Mouse (Mus musculus) adrenal gland, postnatal 14 days (tissue): ENCODE results near the gene Hnrnpm. TPM values are rescaled to one million over a fixed set of nuclear protein-coding genes. Genes with fewer than 3 reads are reported as not detected.
"Not testable (repeated sequence)": the region's sequence is repeated elsewhere in the genome, so short reads cannot be mapped to it uniquely, and the experiment has no call there.

Experiments
- DNase-seq: peaks from one replicate; pipeline ENCODE4 v3.0.0; 2021; ENCODE audit warnings: mixed read lengths
- long read RNA-seq, 2 experiments: library from polyadenylated mRNA; stranded (forward); transcript quantifications; one replicate each; pipeline ENCODE4 v2.0.0; 2021
- total RNA-seq: library from RNA; stranded (reverse); gene quantifications from 2 replicates; pipeline ENCODE4 v1.2.3, GENCODE M21; 2021

The Hnrnpm gene
- 224 and 229 TPM in 2 replicates for total RNA-seq
- long read RNA-seq, experiment 1, partial matches to known transcripts = 39 of 50 reads
- long read RNA-seq, experiment 1, other reads (novel, unspliced or antisense) = 10 of 50 reads
- long read RNA-seq, experiment 2, partial matches to known transcripts = 36 of 42 reads
- long read RNA-seq, experiment 2, other reads (novel, unspliced or antisense) = 4 of 42 reads

DNA sequence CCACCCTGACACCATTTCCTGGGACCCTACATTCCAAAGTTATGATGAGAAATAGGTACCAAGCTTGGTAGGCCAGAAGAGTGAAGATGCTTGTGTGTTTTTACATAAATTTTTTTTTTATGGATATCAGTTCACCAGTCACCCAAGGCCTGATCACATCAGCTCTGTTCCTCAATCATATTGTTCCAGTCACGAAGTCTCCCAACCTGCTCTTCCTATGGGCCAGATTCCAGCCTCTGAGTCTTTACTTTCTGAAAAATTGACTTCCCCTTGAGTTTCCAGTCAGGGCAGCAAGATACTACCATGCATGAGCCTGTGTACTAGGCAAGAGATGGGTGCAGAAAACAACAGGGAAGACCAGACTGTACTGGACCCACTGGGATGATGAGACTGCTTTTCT lies at the start of gene Hnrnpm:
Gene Hnrnpm (minus strand): TSS at position 101 of the 400 bp plus-strand sequence.
- no peak for DNase-seq

DNA sequence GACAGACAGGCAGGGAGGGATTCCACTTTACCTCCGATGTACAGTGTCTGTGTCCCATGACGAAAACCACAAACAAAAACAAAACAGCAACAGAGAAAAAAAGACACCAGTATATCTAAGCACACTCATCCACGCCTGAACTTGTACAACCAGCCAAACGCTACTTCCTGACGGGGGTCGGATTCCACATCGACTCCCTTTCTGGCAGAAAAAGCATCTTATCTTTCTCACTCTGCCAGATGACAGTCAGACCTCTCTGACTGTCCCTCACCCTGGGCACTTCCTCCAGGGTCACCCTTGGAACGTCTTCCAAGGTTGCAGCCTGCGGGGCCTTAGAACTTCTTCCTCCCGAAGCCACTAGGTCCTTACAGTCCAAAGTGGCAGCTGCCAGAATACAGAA lies 46.9 kb upstream of the Hnrnpm start:
- not testable (repeated sequence) for DNase-seq

DNA sequence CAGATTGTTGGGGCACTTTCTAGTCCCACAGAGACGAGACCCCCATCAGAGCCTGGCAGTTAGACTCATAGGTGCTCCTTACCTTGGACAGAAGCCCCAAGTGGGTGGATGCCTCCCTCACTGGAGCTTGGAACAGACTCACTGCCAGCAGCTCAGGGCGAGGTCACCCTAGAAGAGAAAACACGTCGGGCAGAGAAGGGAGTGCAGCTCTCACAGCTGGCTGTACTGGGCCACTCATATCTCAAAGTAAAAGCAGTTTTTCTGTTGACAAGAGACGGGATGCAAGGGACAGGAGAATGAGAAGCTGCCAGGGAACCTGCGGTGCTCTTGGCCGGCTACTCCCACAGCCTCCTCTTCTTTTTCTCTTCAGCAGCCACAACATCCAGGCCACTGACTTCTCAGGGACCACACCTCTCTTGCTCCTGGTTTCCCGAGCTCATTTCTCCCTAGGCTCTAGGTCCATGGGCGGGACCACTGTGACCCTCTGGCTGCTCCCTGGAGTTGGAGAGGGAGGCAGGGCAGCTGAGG lies 46.0 kb upstream of the Hnrnpm start:
- DNase-seq = not testable (repeated sequence)

DNA sequence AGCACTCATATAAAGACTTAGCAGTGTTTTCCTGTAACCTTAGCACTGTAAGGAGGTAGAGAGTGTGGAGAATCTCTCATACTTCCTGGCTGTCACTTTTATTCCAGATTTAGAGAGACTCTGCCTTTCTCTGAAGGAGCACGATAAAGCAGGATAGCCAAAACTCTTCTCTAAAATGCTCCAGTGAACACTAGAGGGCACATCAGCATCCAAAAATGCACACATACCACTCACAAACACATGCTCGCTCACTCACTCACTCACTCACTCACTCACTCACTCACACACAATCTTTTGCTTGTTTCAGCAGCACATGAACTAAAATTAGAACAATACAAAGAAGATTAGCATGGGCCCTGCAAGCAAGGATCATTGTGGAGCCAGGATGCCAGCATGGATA lies 42.6 kb upstream of the Hnrnpm start:
- DNase-seq = no peak

DNA sequence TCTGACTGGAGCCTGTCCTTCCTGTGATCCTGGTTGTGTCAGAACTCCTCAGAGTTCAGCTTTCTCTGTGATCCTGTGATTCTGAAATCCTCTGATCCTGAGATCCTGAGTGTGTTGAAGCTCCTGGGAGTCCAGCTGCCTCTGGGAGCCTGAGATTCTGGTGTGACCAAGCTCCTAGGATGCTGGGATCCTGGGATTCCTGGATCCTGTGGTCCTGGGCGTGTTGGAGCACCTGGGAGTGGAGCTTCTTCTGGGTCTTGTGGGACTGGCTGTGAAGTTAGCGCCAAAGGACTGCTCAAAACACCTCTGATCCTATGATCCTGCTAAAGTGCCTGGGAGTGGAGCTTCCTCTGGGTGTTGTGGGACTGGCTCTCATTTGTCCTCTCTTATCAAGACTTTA lies 41.7 kb upstream of the Hnrnpm start:
- no peak for DNase-seq

DNA sequence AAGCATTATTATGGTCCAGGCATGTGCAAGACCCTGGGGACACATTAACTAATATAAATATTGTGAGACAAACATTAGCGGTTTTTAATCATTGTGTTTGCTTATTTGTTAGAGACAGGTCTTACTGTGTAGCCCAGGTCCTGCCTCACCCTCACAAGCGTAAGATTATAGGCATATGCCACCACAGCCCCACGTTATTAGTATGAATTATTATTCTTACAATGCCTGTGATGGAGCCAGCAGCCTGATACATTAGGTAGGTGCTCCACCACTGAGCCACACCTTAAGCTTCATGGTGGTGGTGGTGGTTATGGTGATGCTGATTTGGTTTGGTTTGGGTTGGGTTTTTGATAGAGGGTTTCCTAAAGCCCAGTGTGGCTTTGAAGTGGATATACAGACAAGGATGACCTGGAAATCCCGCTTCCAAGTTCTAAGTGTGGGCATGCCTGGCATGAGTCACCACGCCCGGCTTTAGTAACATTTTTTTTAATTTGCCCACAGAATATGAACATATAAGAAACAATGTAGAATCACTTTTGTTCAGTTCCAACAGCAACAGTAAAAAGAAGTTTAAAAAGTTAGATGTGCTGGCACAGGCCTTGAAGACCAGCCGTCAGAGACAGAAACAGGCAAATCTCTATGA lies 33.2 kb upstream of the Hnrnpm start:
- no peak for DNase-seq

DNA sequence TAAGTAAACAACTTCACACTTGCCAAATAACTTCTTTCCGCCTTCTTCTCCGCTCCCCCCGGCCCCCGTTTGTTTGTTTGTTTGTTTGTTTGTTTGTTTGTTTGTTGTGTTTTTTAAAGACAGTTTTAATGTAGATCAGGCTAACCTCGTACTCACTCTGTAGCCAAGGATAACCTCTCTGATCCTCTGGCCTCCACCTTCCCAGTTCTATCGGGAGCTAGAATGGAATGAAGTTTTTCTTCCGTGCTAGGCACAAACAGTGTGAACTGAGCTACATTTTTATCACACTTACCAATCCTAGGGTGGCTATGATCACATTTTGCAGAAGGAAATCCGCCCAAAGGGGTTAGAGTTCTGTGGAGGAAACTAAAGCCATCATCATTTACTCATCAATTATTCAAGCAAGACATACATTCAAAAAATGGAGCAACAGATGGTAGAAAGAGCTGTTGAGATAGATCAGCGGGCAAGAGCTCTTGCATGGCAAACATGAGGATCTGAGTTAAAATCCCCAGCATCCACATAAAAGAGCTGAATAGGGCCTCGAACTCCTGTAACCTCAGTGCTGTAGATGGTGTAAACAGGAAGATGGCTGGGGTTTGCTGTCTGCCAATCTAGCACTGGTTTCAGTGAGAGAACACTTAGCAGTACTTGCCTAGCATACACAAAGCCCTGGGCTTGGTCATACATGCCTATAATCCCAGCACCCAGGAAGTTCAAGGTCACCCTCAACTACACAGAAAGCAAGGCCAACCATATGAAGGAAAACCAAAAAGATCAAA lies 32.5 kb upstream of the Hnrnpm start:
- no peak for DNase-seq

DNA sequence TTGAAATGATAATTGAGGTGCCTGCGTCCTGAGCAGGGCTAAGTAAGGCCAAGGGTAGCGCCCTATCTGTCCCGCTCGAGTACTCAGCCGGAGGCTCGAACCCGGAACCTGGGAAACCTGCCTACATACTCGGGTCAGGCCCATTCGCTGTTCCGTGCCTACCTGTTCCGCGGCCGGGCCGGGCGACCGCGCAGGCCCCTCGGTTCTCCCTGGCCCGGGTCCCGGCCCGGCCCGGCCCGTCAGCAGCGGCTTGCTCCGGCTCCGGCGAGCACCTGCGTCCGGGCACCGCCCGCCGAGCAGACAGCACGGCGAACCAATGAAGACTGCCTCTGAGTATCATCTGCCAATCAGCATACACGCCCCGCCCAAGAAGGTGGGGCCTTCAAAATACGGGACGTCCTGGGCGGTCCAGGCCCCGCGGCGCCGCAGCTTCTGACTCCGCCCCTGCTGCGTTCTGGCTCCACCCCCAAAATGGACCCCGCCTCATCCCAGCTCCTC lies 31.8 kb upstream of the Hnrnpm start, which contains the start of gene March2:
Gene March2 (minus strand): TSS at position 287 of the 498 bp plus-strand sequence.
- DNase-seq = peak; percentile 99

DNA sequence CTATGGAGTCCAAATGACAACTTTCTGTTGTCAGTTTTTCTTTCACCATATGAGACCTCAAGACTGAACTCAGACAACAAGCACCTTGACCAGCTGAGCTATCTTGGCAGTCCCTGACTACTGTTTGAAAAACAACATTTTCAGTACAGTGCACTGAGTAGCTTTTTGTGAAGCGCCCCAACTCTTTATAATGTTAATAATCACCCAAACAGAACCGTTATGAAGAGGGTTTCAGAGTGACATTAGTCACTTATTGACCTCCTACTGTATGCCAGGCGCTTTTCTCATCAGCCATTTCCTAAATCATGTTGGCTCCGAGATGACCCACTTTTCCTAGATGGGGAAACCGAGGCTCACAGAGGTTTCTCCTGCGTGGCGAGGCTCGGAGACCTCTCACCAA lies 31.3 kb upstream of the Hnrnpm start:
- no peak for DNase-seq

DNA sequence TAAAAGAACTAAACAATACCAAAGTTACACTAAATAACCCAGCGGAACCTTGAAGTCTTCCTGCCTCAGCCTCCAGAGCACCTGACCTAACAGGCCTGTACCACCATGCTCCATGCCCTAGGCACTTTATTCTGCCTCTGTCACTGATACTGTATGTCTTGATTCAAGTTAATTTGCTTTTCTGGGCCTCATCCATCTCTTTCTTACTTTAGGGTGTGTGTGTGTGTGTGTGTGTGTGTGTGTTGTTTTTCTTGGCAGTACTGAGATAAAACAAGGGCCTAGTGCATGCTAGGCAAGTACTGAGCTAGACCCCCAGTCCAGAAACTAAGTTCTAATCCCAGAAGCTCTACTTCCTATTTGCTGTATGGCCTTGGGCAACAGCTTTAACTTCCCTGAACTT lies 30.6 kb upstream of the Hnrnpm start:
- no peak for DNase-seq

DNA sequence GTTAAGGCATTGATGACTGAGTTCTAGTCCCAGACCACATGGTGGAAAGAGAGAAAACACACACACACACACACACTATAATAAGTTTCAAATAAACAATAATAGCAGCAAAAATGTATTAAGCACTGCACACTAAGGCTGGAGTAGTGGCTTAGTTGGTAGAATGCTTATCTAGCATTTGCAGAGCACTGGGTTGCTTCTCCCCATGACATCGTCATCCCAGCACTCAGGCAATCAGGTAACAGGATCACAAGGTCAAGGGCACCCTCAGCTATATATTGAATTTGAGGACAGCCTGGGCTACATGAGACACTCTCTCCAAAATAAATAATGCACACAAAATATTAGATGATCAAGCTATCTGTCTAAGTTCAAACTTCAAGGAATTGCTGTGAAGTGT lies 28.1 kb upstream of the Hnrnpm start:
- DNase-seq = no peak

DNA sequence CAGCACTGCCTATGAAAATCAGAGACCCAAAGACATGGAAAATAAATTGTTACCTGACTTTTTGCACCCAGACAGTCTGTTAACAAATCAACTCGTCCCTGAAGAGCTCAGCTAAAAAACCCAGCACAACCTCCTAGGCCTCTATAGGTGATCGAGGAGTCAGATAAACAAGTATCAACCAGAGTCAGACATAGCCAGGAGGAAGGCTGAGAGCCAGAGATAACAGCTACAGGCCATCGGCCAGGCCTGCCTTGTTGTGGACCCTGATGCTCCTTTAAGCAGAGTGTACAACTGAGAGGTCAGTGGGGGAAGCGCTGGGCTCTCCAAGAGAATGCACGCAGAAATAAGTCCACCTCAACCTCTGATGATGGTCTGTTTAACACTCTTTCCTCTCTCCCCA lies 26.6 kb upstream of the Hnrnpm start:
- no peak for DNase-seq

DNA sequence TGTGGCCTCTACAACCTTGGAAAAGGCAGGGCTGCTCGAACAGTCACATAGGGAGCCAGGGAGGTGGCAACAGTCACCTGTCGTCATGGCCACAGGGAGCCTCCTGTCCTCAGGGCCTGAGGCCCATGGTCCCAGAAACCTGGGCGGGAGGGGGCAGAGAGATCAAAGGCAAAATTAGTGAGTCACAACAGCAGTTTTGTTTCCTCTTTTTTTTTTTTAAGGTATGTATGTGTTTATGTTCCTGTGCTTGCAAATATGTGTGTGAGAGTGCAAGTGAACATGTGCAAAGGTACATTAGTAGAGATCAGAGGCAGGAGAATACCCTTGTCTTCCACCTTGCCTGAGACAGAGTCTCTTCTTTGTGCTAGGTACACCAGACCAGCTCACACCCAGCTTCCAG lies 23.2 kb upstream of the Hnrnpm start:
- DNase-seq = no peak

DNA sequence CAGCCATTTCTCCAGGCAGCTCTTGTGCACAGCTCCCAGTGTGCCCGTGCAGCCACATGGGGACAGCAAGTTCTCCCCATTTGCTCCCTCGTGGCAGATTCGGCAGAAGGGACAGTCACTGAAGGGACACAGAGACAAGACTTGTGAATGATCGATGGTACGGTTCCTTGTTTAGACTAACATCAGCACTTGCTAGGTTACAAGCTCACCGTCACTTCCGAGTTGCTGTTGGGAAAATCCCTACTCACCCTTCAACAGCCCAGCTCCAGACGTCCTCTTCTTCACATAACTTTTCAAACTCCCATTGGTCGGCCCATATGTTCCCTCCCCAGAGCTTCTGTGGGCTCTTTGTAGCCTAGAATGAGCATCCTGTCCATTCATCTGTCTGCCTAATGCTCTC lies 16.4 kb upstream of the Hnrnpm start:
- DNase-seq = no peak

DNA sequence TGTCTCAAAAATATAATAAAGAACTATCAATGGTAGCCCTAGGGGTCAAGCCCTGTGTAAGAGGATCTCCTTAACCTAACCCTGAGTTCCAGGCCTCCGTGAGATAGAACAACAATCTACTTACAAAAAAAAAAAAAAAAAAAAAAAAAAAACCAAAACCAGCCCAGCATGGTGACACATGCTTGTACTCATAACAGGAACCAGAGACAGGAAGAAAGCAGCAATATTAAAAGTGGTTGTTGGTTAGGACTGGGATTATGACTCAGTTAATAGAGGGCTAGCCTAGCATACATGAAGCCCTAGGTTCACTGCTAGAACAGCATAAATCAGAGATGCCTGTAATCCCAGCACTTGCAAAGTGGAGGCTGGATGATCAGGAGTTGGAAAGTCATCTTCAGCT lies 15.5 kb upstream of the Hnrnpm start:
- no peak for DNase-seq

DNA sequence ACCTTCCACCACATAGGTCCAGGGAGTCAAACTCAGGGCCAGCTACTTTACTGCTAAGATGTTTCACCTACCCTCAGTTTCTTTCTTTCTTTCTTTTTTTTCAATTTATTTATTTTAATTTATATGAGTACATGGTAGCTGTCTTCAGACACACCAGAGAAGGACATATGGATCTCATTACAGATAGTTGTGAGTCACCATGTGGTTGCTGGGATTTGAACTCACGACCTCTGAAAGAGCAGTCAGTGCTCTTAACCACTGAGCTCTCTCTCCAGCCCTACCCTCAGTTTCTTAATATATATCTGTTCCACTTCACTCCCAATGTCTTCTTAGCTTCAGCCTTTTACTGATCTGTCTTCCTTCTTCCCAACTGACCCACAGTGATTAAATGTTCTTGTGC lies 8.8 kb upstream of the Hnrnpm start:
- no peak for DNase-seq

DNA sequence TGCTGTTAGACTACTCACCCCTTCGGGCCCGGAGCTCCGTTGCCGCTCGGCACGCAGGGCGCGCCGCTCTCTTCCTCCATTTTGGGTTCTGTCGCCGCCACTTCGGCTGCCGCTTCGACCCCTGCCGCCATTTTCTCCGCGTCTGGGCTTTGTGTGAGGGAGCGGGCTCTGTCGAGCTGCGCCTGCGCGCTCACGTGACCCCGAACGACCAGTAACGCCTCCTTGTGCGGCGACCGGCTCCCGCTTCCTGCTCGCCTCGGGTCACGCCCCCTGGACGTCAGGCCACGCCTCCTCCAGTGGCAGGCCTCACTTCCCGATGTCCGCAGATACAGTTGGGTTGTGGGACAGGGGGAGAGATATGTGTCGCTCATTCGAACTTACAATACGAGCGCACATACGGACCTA lies 1.4 kb downstream of the Hnrnpm start:
- peak; percentile 100 for DNase-seq

DNA sequence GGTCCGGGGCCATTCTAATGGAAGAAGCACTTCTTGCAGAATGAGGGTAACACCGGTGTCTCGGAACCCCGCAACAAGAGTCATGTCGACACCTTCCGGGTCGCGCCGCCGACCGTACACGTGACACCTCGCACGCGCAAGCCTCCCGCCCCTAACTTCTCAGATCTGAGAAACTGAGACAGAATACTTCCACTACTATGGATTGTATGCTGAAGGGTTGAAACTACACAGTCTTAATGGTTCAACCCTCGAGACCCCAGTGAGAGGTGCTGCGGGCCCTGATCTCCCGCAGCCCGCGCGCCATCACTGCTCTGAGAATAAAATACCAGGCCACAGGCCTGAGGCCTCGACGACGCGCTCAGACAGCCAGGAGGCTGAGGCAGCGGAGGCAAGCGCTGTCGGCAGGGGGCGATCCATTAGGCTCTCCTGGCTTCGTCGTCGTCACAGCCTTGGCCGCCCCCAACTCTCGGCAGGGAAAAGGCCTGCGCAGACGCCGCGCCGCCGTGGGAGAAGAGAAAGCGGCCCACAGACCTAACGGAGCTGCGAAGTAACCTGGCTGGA lies 1.9 kb downstream of the Hnrnpm start:
- DNase-seq = peak; percentile 77

DNA sequence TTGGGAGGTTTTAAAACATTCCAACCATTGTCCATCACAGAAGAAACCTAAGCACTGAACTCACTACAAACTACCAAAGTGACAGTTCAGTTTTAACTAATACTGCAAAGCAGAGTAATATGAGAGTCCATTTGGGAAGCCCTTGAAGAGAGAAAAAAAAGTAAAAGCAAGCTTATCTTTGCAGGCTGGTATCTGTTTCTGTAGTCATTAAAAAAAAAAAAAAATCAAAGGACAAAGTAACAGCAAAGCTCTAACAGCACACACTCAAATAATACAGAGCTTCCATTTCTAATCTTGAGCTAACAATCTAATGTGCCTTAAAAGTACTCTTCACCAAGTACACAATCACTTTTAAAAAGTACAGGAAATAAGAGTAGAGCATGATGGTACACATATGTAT lies 4.9 kb downstream of the Hnrnpm start:
- DNase-seq = no peak

DNA sequence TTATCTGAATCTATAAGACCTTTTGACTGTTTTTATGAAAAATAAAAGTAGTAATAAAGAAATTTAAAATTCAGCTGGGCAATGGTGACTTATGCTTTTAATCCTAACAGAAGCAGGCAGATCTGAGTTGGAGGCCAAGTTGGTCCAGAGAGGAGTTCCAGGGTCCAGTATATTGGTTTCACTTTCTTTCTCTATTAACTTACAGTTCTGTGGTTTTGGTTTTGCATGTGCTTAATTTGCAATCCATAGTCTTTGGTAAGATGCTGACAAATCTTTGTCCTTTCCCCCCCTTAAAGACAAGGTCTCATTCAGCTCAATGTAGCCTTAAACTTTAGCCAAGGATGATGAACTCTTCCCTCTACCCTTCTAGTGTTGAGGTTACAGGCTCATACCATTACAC lies 7.9 kb downstream of the Hnrnpm start:
- no peak for DNase-seq

DNA sequence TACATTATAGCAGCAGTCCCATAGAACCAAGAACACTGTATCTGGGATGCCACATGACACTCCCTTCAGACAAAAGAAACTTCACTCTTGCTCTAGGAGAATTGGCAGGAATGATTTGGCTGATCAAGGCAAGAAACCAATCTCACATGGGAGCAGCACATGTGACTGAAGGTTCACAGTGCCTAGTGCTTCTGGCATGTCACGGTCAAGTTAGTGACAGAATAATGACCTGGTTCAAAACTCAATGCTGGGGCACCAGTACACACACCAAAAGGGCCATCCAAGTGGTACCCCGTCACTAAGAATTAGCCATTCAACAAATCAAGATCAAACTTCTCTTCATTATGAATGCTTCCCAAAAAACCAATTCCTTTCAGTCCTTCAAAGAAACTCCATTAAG lies 10.6 kb downstream of the Hnrnpm start:
- no peak for DNase-seq

DNA sequence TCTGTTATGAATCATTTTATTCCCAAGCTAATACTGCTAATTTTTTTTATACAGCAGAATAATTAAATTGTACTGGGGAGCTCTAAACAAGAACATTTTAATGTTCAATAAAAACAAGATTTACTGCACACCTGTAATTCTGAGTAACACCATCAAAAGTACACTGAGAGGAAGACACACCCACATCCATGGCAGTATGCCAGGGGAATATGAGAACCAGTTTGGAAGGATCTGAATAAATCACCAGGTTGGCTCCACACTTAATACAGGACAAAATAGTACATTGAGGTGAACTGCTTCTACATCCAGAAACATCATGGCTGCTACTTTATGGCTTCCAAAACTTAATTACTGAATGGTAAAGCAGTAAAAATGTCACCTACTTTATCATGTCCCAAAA lies 11.2 kb downstream of the Hnrnpm start:
- no peak for DNase-seq

DNA sequence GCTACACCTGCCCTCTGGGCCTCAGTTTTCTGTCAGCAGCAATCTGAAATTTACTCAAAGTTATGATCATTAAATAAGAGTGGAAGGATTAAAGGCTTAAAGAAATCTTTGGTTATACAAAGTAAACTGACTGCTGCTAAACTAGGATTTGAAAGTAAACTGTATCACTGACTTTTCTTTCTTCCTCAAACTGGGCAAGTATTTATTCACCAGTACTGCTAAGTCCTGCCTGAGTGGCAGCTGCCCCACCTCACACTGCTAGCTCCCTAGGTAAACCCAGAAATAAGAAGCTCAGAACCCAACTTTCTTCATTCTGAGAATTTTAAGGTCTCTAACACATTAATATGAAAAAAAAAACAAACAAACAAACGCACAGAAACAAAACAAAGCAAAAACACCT lies 12.8 kb downstream of the Hnrnpm start:
- DNase-seq = no peak
